Mouse (Mus musculus): Measurements from ENCODE around the gene Ugdh. TPM values are rescaled to one million over a fixed set of nuclear protein-coding genes. Genes with fewer than 3 reads are reported as not detected.

The Ugdh gene
- polyA plus RNA-seq, 1 experiment from 2014 or later = 69.9 TPM

- Histone ChIP-seq H3K27ac (no peak overlapping the region), H3K4me1 (no peaks in the 10 kb centered on the region), H3K36me3 (peaks cover 14% of the 10 kb centered on the region), H3K27me3 (replicated peaks) (no peaks in the 10 kb centered on the region), H3K4me2 (replicated peaks) (no peak overlapping the region), H3K4me3 (no peak overlapping the region), H3K9me3 (no peaks in the 10 kb centered on the region), H3K9ac (no peak overlapping the region)
- no peak for ATAC-seq (ENCODE audit: low FRiP score, low read depth)
- WGBS = 70% methylated on average over 7 of the region's 7 CpGs
These were observed 21.5 kb upstream of the Ugdh start for GRCm38 (mm10) chr5:65457086-65457827.

GRCm38 (mm10) chr5:65454771-65455170, 19.0 kb upstream of the Ugdh start:
- 74% methylated on average over 5 of the region's 5 CpGs for WGBS
- no peak overlapping the region for H3K4me3 ChIP-seq
- no peaks in the 10 kb centered on the region for H3K27me3 ChIP-seq (replicated peaks)
- no peak for ATAC-seq (ENCODE audit: low FRiP score, low read depth)
- no peak overlapping the region for H3K27ac ChIP-seq
- H3K36me3 ChIP-seq = peaks cover 10% of the 10 kb centered on the region
- no peak overlapping the region for H3K9ac ChIP-seq
- no peaks in the 10 kb centered on the region for H3K4me1 ChIP-seq
- H3K4me2 ChIP-seq (replicated peaks) = no peak overlapping the region
- no peaks in the 10 kb centered on the region for H3K9me3 ChIP-seq

GRCm38 (mm10) chr5:65448941-65449340, 13.2 kb upstream of the Ugdh start:
- H3K4me2 ChIP-seq (replicated peaks) = no peak overlapping the region
- 84% methylated on average over 4 of the region's 4 CpGs for WGBS
- no peaks in the 10 kb centered on the region for H3K27me3 ChIP-seq (replicated peaks)
- H3K27ac ChIP-seq = no peak overlapping the region
- ATAC-seq (ENCODE audit: low FRiP score, low read depth) = no peak
- no peaks in the 10 kb centered on the region for H3K9me3 ChIP-seq
- H3K4me3 ChIP-seq = no peak overlapping the region
- H3K9ac ChIP-seq = no peak overlapping the region
- H3K36me3 ChIP-seq = peaks cover 16% of the 10 kb centered on the region; the same call in 1 of the 2 replicates
- H3K4me1 ChIP-seq = no peaks in the 10 kb centered on the region

- Histone ChIP-seq H3K36me3 (peaks cover 16% of the 10 kb centered on the region; the same call in 1 of the 2 replicates), H3K4me1 (no peaks in the 10 kb centered on the region), H3K9me3 (no peaks in the 10 kb centered on the region), H3K9ac (no peak overlapping the region), H3K27ac (no peak overlapping the region), H3K27me3 (replicated peaks) (no peaks in the 10 kb centered on the region), H3K4me3 (no peak overlapping the region), H3K4me2 (replicated peaks) (no peak overlapping the region)
- WGBS = 85% methylated on average over 2 of the region's 2 CpGs
- no peak for ATAC-seq (ENCODE audit: low FRiP score, low read depth)
These were observed 12.1 kb upstream of the Ugdh start for GRCm38 (mm10) chr5:65447826-65448225.

GRCm38 (mm10) chr5:65446756-65447155, 11.0 kb upstream of the Ugdh start:
- Histone ChIP-seq H3K4me2 (replicated peaks) (no peak overlapping the region), H3K27me3 (replicated peaks) (no peaks in the 10 kb centered on the region), H3K4me3 (no peak overlapping the region), H3K4me1 (no peaks in the 10 kb centered on the region), H3K27ac (no peak overlapping the region), H3K9ac (no peak overlapping the region), H3K9me3 (no peaks in the 10 kb centered on the region), H3K36me3 (peaks cover 10% of the 10 kb centered on the region; the same call in 1 of the 2 replicates)
- 78% methylated on average over 2 of the region's 2 CpGs for WGBS
- no peak for ATAC-seq (ENCODE audit: low FRiP score, low read depth)

- WGBS = 63% methylated on average over 3 of the region's 6 CpGs
- H3K4me1 ChIP-seq = no peaks in the 10 kb centered on the region
- H3K36me3 ChIP-seq = peaks cover 10% of the 10 kb centered on the region; the same call in 1 of the 2 replicates
- ATAC-seq (ENCODE audit: low FRiP score, low read depth) = no peak
- H3K27ac ChIP-seq = no peak overlapping the region
- H3K9me3 ChIP-seq = no peaks in the 10 kb centered on the region
- no peaks in the 10 kb centered on the region for H3K27me3 ChIP-seq (replicated peaks)
- no peak overlapping the region for H3K4me3 ChIP-seq
- no peak overlapping the region for H3K9ac ChIP-seq
- no peak overlapping the region for H3K4me2 ChIP-seq (replicated peaks)
These were observed 9.2 kb upstream of the Ugdh start for GRCm38 (mm10) chr5:65444981-65445380.

GRCm38 (mm10) chr5:65438041-65438440, 2.3 kb upstream of the Ugdh start:
- Histone ChIP-seq H3K9ac (no peak overlapping the region), H3K9me3 (no peaks in the 10 kb centered on the region), H3K4me2 (replicated peaks) (no peak overlapping the region), H3K27me3 (replicated peaks) (no peaks in the 10 kb centered on the region), H3K36me3 (no peaks in the 10 kb centered on the region), H3K4me1 (peaks cover 6% of the 10 kb centered on the region), H3K27ac (no peak overlapping the region), H3K4me3 (no peak overlapping the region)
- ATAC-seq (ENCODE audit: low FRiP score, low read depth) = no peak

- H3K9ac ChIP-seq = peak overlapping the region; percentile 84
- H3K4me3 ChIP-seq = peak overlapping the region; percentile 76
- H3K4me2 ChIP-seq (replicated peaks) = peak overlapping the region; percentile 80
- no peaks in the 10 kb centered on the region for H3K9me3 ChIP-seq
- H3K36me3 ChIP-seq = 0 out of 2 replicates have a peak, but pooled peaks cover 1% of the 10 kb centered on the region
- under 1% methylated on average over 46 of the region's 47 CpGs for WGBS
- H3K4me1 ChIP-seq = peaks cover 6% of the 10 kb centered on the region
- peak overlapping the region; percentile 53; the same call in 1 of the 2 replicates for H3K27ac ChIP-seq
- ATAC-seq (ENCODE audit: low FRiP score, low read depth) = peak; percentile 83
- no peaks in the 10 kb centered on the region for H3K27me3 ChIP-seq (replicated peaks)
These were observed 365 bp downstream of the Ugdh start for GRCm38 (mm10) chr5:65435363-65435805.

- Histone ChIP-seq H3K4me2 (replicated peaks) (peak overlapping the region; percentile 80), H3K9ac (peak overlapping the region; percentile 84), H3K4me1 (peaks cover 6% of the 10 kb centered on the region), H3K27me3 (replicated peaks) (no peaks in the 10 kb centered on the region), H3K4me3 (peak overlapping the region; percentile 76), H3K36me3 (0 out of 2 replicates have a peak, but pooled peaks cover 3% of the 10 kb centered on the region), H3K9me3 (no peaks in the 10 kb centered on the region), H3K27ac (0 out of 2 replicates have a peak overlapping the region, but pooled peaks have one; percentile 53)
- 6% methylated on average over 15 of the region's 15 CpGs for WGBS
- ATAC-seq (ENCODE audit: low FRiP score, low read depth) = peak; percentile 34
These were observed 1.0 kb downstream of the Ugdh start for GRCm38 (mm10) chr5:65434471-65435362.

GRCm38 (mm10) chr5:65429441-65429840, 6.3 kb downstream of the Ugdh start:
- no peak for ATAC-seq (ENCODE audit: low FRiP score, low read depth)
- 92% methylated on average over 5 of the region's 5 CpGs for WGBS

GRCm38 (mm10) chr5:65428321-65428720, 7.4 kb downstream of the Ugdh start:
- H3K9me3 ChIP-seq = no peaks in the 10 kb centered on the region
- H3K27ac ChIP-seq = no peak overlapping the region
- H3K4me2 ChIP-seq (replicated peaks) = no peak overlapping the region
- no peaks in the 10 kb centered on the region for H3K4me1 ChIP-seq
- H3K27me3 ChIP-seq (replicated peaks) = no peaks in the 10 kb centered on the region
- WGBS = 56% methylated on average over 4 of the region's 4 CpGs
- ATAC-seq (ENCODE audit: low FRiP score, low read depth) = no peak
- no peak overlapping the region for H3K9ac ChIP-seq
- H3K4me3 ChIP-seq = no peak overlapping the region
- H3K36me3 ChIP-seq = peaks cover 25% of the 10 kb centered on the region

More at GRCm38 (mm10) chr5:65429441-65429840, 6.3 kb downstream of the Ugdh start:
- H3K4me3 ChIP-seq = no peak overlapping the region
- peaks cover 15% of the 10 kb centered on the region; the same call in 1 of the 2 replicates for H3K36me3 ChIP-seq
- H3K9ac ChIP-seq = no peak overlapping the region
- no peak overlapping the region for H3K4me2 ChIP-seq (replicated peaks)
- H3K27ac ChIP-seq = no peak overlapping the region
- no peaks in the 10 kb centered on the region for H3K9me3 ChIP-seq
- H3K27me3 ChIP-seq (replicated peaks) = no peaks in the 10 kb centered on the region
- no peaks in the 10 kb centered on the region; the same call in 1 of the 2 replicates for H3K4me1 ChIP-seq

- Histone ChIP-seq H3K4me3 (no peak overlapping the region), H3K36me3 (peaks cover 50% of the 10 kb centered on the region)
These were observed 10.5 kb downstream of the Ugdh start for GRCm38 (mm10) chr5:65425251-65425650.

More at GRCm38 (mm10) chr5:65425251-65425650, 10.5 kb downstream of the Ugdh start:
- H3K27ac ChIP-seq = no peak overlapping the region
- no peak overlapping the region for H3K9ac ChIP-seq
- ATAC-seq (ENCODE audit: low FRiP score, low read depth) = no peak
- no peaks in the 10 kb centered on the region for H3K9me3 ChIP-seq
- no peaks in the 10 kb centered on the region for H3K4me1 ChIP-seq
- H3K4me2 ChIP-seq (replicated peaks) = no peak overlapping the region
- H3K27me3 ChIP-seq (replicated peaks) = no peaks in the 10 kb centered on the region
- 93% methylated on average over 5 of the region's 5 CpGs for WGBS

All from neural tube, embryonic 12.5 days (tissue).